Mouse (Mus musculus) embryonic fibroblast, embryonic 13.5 days (primary cell): ENCODE data around the gene Nr2e3. TPM values are rescaled to one million over a fixed set of nuclear protein-coding genes. Genes with fewer than 3 reads are reported as not detected.

Source experiments
- H3K27ac ChIP-seq: 2 replicates; pipeline ENCODE4 v1.5.1; 2012; ENCODE audit warnings: low read length, control low read depth, inconsistent platforms; ENCODE audit not compliant: insufficient read depth
- H3K4me1 ChIP-seq: 2 replicates; pipeline ENCODE4 v1.6.1; 2011; ENCODE audit warnings: low read length; ENCODE audit not compliant: control insufficient read depth, insufficient read depth
- H3K4me3 ChIP-seq: 2 replicates; pipeline ENCODE4 v1.5.1; 2011; ENCODE audit warnings: mild to moderate bottlenecking, control low read depth, low read length; ENCODE audit not compliant: insufficient read depth
- CTCF ChIP-seq: IDR thresholded peaks from 2 replicates; pipeline ENCODE4 v1.5.1; 2011; ENCODE audit warnings: mild to moderate bottlenecking, control low read depth, low read length, moderate library complexity, borderline replicate concordance; ENCODE audit not compliant: insufficient read depth
- POLR2A ChIP-seq: IDR thresholded peaks from 2 replicates; pipeline ENCODE4 v1.6.1; 2011; ENCODE audit warnings: low read depth, mild to moderate bottlenecking, control low read depth, low read length, moderate library complexity
- polyA plus RNA-seq: library from polyadenylated mRNA; stranded (reverse); fragments of >200 nt; gene quantifications from 2 replicates; pipeline ENCODE4 v1.2.4, GENCODE M21; 2011; ENCODE audit warnings: low read depth; ENCODE audit not compliant: missing spikeins, insufficient read length

Nr2e3 gene
- not detected in 2 replicates for polyA plus RNA-seq

GRCm38 (mm10) chr9:59960559-59960958 is at the start of gene Nr2e3:
Gene Nr2e3, minus strand, starts transcription at chr9:59960659.
- TF ChIP-seq CTCF = no peak
- TF ChIP-seq POLR2A = no peak
- Histone ChIP-seq H3K4me1 (no peaks in the 10 kb centered on the region), H3K4me3 (no peak within 1 kb of the TSS), H3K27ac (no peak within 1 kb of the TSS)

- Histone ChIP-seq H3K27ac (no peak overlapping the region), H3K4me3 (no peak overlapping the region), H3K4me1 (no peaks in the 10 kb centered on the region)
- TF ChIP-seq POLR2A (no peak), CTCF (no peak)
Observed at GRCm38 (mm10) chr9:60008936-60009335, 48.5 kb upstream of the Nr2e3 start.

- no peak for TF ChIP-seq POLR2A
- no peak for TF ChIP-seq CTCF
- no peak overlapping the region for H3K4me3 ChIP-seq
- H3K4me1 ChIP-seq = no peaks in the 10 kb centered on the region
- H3K27ac ChIP-seq = no peak overlapping the region
Observed at GRCm38 (mm10) chr9:60002323-60002722, 41.9 kb upstream of the Nr2e3 start.

- Histone ChIP-seq H3K27ac (no peak overlapping the region), H3K4me1 (no peaks in the 10 kb centered on the region), H3K4me3 (no peak overlapping the region)
- TF ChIP-seq CTCF = no peak
- TF ChIP-seq POLR2A = no peak
Observed at GRCm38 (mm10) chr9:60001444-60001843, 41.0 kb upstream of the Nr2e3 start.

GRCm38 (mm10) chr9:59997725-59998124 is 37.3 kb upstream of the Nr2e3 start:
- Histone ChIP-seq H3K27ac (no peak overlapping the region), H3K4me3 (no peak overlapping the region), H3K4me1 (no peaks in the 10 kb centered on the region)
- no peak for TF ChIP-seq CTCF
- TF ChIP-seq POLR2A = no peak

GRCm38 (mm10) chr9:59991407-59991806 is 30.9 kb upstream of the Nr2e3 start:
- TF ChIP-seq CTCF (no peak), POLR2A (no peak)
- Histone ChIP-seq H3K27ac (no peak overlapping the region), H3K4me1 (no peaks in the 10 kb centered on the region), H3K4me3 (no peak overlapping the region)

- Histone ChIP-seq H3K4me1 (no peaks in the 10 kb centered on the region), H3K4me3 (no peak overlapping the region), H3K27ac (no peak overlapping the region)
- TF ChIP-seq POLR2A (no peak), CTCF (no peak)
Observed at GRCm38 (mm10) chr9:59989864-59990263, 29.4 kb upstream of the Nr2e3 start.

DNA sequence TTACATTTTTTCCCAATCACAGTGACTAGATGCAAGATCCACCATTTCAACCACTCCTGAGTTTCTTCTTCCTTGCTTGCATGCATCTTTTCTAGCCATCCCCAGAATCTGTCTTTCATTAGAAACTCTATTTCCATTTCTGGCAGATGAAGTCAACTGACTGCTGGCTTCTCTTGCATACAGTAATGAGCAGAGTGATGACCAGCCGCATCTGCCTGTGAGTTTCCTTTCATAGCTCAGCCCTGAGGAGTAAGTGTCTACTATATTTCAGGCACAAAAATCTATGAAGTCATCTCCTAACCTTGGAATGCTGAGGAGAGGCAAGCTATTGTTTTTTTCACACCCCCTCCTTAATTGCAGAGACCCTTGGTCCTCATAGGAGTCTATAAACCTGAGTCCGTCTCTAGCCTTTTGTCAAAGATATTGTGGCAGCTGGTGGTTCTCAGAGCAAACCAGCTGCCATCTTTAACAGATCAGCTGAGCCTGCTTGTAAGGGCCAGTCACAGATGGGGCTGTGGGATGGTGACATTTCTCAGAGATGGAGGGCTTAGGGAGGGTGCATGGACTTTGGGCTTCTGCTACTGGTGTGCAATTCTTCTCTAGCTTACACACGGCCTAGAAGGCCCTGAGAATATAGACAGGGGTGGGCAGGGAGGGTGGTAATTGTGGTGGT is 25.6 kb upstream of the Nr2e3 start:
- TF ChIP-seq CTCF (no peak), POLR2A (no peak)
- H3K27ac ChIP-seq = no peak overlapping the region
- H3K4me3 ChIP-seq = no peak overlapping the region
- no peaks in the 10 kb centered on the region for H3K4me1 ChIP-seq

- TF ChIP-seq CTCF = no peak
- no peak for TF ChIP-seq POLR2A
- Histone ChIP-seq H3K4me3 (no peak overlapping the region), H3K27ac (no peak overlapping the region), H3K4me1 (no peaks in the 10 kb centered on the region)
Observed at GRCm38 (mm10) chr9:59981116-59981515, 20.7 kb upstream of the Nr2e3 start.

GRCm38 (mm10) chr9:59971263-59971662 is 10.8 kb upstream of the Nr2e3 start:
- no peaks in the 10 kb centered on the region; the same call in 1 of the 2 replicates for H3K4me1 ChIP-seq
- no peak for TF ChIP-seq CTCF
- no peak for TF ChIP-seq POLR2A
- no peak overlapping the region for H3K4me3 ChIP-seq
- H3K27ac ChIP-seq = no peak overlapping the region

GRCm38 (mm10) chr9:59969383-59969782 is 8.9 kb upstream of the Nr2e3 start:
- H3K4me3 ChIP-seq = no peak overlapping the region
- H3K27ac ChIP-seq = no peak overlapping the region
- TF ChIP-seq POLR2A = no peak
- peak; percentile 50; the same call in 1 of the 2 replicates for TF ChIP-seq CTCF
- H3K4me1 ChIP-seq = no peaks in the 10 kb centered on the region; the same call in 1 of the 2 replicates
